Mouse (Mus musculus): ENCODE results near the gene Taok3. TPM values are rescaled to one million over a fixed set of nuclear protein-coding genes. Genes with fewer than 3 reads are reported as not detected.
A peak's percentile ranks its signal among the peaks of the same experiment; 100 is the strongest.
"Not testable (repeated sequence)": the region's sequence is repeated elsewhere in the genome, so short reads cannot be mapped to it uniquely, and the experiment has no call there.

Taok3 gene
- polyA plus RNA-seq, 1 experiment from 2014 or later = 173 TPM

DNA sequence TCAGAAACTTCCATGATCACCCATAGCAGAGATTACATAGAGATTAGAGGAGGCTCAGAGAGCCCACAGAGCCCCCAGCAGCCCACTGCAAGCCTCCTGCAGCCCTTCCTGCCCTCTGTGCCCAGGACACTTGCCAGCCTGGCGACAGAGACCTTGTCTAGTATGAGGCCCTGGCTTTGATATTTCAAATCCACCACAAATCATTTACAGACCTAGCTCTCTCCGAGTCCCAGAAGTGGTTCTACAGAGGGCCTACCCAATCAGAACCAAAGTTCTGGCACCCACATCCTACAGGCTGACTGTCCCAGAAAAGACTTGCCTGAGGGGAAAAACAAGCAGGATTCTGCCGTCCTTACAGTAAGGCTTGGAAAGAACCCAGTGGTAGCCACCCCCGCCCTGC, 165.3 kb downstream of the Taok3 start:
- WGBS (ENCODE audit: missing documents) = 100% methylated on average over 1 of the region's 4 CpGs

DNA sequence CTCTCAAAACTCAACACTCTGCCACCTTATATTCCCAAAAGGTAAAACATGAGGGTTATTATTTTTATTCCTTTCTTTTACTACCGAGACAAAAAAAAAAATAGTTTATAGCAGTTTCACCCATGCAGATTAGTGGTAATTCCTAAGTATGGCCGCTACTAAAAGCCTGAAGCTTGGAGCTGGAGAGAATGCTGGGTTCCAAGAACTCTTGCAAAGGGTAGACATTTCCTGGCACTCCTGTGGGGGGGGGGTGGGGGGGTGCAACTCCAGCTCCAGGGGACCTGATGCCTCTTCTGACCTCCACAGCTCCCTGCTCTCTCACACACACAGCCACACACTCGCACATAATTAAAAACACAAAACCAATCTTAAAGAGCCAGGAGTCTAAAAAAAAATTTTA, 166.4 kb downstream of the Taok3 start:
- 51% methylated on average over 3 of the region's 3 CpGs for WGBS (ENCODE audit: missing documents)
- Histone ChIP-seq H3K27ac (no peak overlapping the region), H3K4me3 (ENCODE audit: inconsistent target) (peak overlapping the region; percentile 89), H3K36me3 (ENCODE audit: inconsistent target) (peaks cover 6% of the 10 kb centered on the region; the same call in 1 of the 2 replicates), H3K79me2 (ENCODE audit: inconsistent target) (peaks cover 13% of the 10 kb centered on the region)

More for the DNA sequence above, 165.3 kb downstream of the Taok3 start:
- peaks cover 6% of the 10 kb centered on the region; the same call in 1 of the 2 replicates for H3K36me3 ChIP-seq (ENCODE audit: inconsistent target)
- H3K27ac ChIP-seq = no peak overlapping the region
- peaks cover 13% of the 10 kb centered on the region for H3K79me2 ChIP-seq (ENCODE audit: inconsistent target)
- no peak overlapping the region for H3K4me3 ChIP-seq (ENCODE audit: inconsistent target)

DNA sequence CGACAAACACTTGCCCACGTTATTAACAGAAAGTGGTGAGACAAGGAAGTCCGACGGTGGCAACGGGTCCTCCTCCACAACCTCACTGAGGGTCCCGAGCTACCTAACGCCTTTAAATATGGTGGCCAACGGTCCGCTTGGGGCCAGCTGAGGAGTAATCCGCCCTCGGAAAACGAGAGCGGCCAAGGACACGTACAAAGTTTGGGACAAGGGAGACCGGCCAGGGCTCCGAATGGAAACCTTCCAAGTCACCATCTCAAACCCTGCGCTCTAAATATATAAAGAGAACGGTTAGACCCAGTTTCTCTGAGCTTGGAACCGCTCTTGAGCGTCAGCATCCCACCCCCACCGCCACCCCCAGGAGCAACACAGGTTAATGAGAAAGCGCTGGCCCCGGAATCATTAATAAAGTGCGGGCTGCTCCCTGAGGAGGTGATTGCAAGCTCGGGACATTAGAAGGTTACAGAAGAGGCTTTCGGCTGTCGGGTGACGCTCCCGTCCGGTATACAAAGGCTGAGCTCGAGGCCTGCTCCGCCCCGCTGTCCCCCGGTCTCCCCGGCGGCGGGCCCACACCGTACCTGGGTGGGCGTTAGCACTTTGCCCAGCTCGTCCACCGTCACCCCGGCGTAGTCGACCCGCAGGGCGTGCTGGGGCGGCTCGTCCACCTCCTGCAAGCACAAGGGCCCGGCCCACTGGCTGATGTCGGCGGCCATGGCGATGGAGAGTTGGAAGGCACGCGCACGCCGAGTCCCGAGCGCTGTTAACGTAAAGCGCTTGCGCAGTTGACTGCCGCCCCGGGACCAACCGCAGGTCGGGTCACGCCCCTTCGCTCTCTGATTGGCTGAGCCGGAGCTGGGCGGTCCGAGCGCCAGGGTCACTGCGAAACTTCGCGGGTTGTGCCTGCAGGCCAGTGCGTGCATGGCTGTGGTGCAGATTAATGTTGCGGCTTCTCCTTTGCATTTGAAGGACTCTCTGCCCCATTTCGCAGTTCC, 167.2 kb downstream of the Taok3 start, which contains the start of gene Pebp1:
Gene Pebp1, minus strand, starts transcription at position 795 of the 992 bp plus-strand sequence.
- Histone ChIP-seq H3K79me2 (ENCODE audit: inconsistent target) (peaks cover 13% of the 10 kb centered on the region), H3K4me3 (ENCODE audit: inconsistent target) (peak within 1 kb of the TSS; percentile 89), H3K36me3 (ENCODE audit: inconsistent target) (peaks cover 6% of the 10 kb centered on the region; the same call in 1 of the 2 replicates), H3K27ac (peak within 1 kb of the TSS; percentile 39)
- WGBS (ENCODE audit: missing documents) = under 1% methylated on average over 56 of the region's 77 CpGs

DNA sequence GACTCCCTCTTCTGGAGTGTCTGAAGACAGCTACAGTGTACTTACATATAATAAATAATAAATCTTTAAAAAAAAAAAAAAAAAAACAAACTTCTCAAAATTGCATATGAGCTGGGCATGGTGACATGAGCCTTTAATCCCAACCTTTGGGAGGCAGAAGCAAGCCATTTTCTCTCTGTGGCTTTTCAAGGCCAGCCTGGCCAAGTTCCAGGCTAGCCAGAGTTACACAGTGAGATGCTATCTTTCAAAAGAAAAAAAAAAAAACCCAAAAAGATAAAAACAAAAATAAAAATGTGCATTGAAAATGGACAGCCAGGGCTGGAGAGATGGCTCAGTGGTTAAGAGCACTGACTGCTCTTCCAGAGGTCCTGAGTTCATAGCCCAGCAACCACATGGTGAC, 169.7 kb downstream of the Taok3 start:
- H3K36me3 ChIP-seq (ENCODE audit: inconsistent target) = no peaks in the 10 kb centered on the region
- no peak overlapping the region for H3K4me3 ChIP-seq (ENCODE audit: inconsistent target)
- no peak overlapping the region for H3K27ac ChIP-seq
- peaks cover 13% of the 10 kb centered on the region for H3K79me2 ChIP-seq (ENCODE audit: inconsistent target)

DNA sequence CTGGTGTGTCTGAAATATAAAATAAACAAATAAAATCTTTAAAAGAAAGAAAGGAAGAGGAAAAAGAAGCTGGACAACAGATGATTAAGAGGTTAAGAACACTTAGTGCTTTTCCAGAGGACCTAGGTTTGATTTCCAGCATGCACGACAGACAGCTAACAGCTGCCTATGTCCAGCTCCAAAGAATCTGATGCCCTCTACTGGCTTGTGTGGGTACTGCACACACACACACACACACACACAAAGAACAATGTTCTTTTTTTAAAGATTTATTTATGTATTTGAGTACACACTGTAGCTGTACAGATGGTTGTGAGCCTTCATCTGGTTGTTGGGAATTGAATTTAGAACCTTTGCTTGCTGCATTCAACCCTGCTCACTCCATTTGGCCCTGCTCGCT, 170.2 kb downstream of the Taok3 start:
- Histone ChIP-seq H3K36me3 (ENCODE audit: inconsistent target) (no peaks in the 10 kb centered on the region), H3K79me2 (ENCODE audit: inconsistent target) (peaks cover 13% of the 10 kb centered on the region), H3K27ac (no peak overlapping the region), H3K4me3 (ENCODE audit: inconsistent target) (no peak overlapping the region)
- 96% methylated on average over 2 of the region's 2 CpGs for WGBS (ENCODE audit: missing documents)

DNA sequence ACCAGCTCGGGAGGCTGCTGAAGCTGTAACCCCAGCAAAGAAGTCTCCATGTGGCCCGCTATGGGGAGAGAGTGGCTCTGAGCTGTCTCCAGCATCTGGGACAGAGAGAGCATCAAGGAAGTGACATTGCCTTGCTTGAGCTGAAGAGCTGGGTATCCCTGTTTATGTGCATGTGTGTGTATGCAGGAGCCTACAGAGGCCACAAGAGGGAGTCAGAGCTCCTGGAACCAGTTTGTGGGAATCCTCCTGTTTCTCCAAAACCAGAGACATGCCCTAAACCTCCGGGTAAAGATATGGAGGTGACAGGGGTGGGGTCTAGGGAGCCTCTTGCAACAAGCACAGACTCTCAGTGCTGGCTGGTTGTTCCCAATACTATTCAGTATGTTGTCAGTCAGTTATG, 171.4 kb downstream of the Taok3 start:
- no peak overlapping the region for H3K4me3 ChIP-seq (ENCODE audit: inconsistent target)
- WGBS (ENCODE audit: missing documents) = 97% methylated on average over 3 of the region's 3 CpGs
- H3K79me2 ChIP-seq (ENCODE audit: inconsistent target) = peaks cover 9% of the 10 kb centered on the region
- no peak overlapping the region for H3K27ac ChIP-seq
- H3K36me3 ChIP-seq (ENCODE audit: inconsistent target) = no peaks in the 10 kb centered on the region

DNA sequence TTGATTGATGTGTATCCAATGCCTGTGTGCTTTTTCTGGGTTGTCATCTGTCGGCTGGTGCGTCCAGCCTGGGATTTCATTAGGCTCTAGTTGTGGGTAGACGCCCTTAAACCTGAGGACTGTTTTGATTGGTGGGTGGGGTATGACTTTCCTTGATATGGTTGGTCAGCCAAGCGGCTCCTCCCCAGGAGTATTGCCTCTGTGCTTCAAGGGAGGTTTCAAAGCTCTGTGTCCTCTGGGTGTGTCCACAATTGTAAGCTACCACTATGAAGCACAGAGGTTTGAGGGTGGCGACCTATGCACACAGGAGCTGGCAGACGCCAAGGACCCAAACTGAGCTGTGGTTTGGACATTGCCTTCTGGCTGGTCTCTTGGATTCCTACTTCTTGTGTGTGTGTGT, 172.6 kb downstream of the Taok3 start:
- H3K4me3 ChIP-seq (ENCODE audit: inconsistent target) = no peak overlapping the region
- H3K27ac ChIP-seq = no peak overlapping the region
- H3K36me3 ChIP-seq (ENCODE audit: inconsistent target) = no peaks in the 10 kb centered on the region
- H3K79me2 ChIP-seq (ENCODE audit: inconsistent target) = no peaks in the 10 kb centered on the region
- WGBS (ENCODE audit: missing documents) = 87% methylated on average over 6 of the region's 6 CpGs

DNA sequence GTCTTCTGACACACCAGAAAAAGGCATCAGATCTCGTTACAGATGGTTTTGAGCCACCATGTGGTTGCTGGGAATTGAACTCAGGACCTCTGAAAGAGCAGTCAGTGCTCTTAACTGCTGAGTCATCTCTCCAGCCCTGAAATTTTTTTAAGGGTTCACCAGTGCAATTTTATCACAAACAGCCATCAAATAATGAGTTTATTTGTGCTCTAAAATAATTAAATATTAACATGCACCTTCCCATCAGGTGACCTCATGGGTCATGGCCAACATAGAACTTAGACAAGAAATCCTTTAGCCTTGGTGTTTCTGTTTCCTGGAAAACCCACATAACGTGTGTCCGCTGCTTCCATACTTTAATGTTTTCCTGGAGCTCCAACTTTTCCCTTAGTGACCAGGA, 173.8 kb downstream of the Taok3 start:
- not testable (repeated sequence) for H3K4me3 ChIP-seq (ENCODE audit: inconsistent target); H3K79me2 ChIP-seq (ENCODE audit: inconsistent target); H3K27ac ChIP-seq; H3K36me3 ChIP-seq (ENCODE audit: inconsistent target)
- 73% methylated on average over 3 of the region's 3 CpGs for WGBS (ENCODE audit: missing documents)

DNA sequence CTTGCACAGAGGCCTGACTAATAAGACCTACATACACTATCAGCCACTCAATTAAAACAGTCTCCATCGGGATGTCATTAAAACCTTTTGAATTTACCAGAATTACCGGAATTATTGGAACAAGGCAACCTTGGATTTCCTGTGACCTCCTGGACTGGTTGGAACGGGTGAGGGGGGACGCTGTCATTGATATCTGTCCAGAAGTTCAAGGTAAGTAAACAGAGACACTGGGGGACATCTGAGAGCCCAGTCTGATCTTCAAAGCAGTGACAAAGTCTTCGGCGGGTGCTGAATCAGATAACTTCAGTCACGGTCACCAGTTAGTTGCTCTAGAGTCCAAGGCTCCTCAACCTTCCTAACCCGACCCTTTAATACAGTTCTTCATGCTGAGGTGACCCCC, 175.1 kb downstream of the Taok3 start:
- Histone ChIP-seq H3K27ac (no peak overlapping the region), H3K4me3 (ENCODE audit: inconsistent target) (no peak overlapping the region), H3K36me3 (ENCODE audit: inconsistent target) (no peaks in the 10 kb centered on the region), H3K79me2 (ENCODE audit: inconsistent target) (no peaks in the 10 kb centered on the region)
- WGBS (ENCODE audit: missing documents) = 96% methylated on average over 8 of the region's 8 CpGs

DNA sequence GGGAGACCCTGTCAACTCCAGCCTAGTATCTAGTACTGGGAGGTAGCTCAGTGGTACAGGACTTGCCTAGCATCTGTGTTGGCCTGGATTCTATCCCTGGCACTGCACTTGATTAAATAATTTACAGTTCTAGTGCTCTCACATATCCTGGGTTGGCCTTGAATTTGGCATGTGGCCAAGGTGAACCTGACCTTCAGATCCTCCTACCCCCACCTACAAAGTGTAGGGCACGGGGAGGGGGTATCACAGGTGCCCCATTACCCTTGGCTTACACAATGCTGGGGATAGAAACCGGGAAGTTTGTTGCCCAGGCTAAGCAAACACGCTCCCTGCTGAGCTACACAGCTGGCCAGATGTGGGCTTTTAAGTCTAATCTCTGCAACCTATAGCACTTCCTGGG, 183.0 kb downstream of the Taok3 start:
- Histone ChIP-seq H3K27ac (no peak overlapping the region), H3K4me3 (ENCODE audit: inconsistent target) (no peak overlapping the region), H3K79me2 (ENCODE audit: inconsistent target) (no peaks in the 10 kb centered on the region), H3K36me3 (ENCODE audit: inconsistent target) (no peaks in the 10 kb centered on the region)
- 81% methylated on average over 3 of the region's 3 CpGs for WGBS (ENCODE audit: missing documents)

DNA sequence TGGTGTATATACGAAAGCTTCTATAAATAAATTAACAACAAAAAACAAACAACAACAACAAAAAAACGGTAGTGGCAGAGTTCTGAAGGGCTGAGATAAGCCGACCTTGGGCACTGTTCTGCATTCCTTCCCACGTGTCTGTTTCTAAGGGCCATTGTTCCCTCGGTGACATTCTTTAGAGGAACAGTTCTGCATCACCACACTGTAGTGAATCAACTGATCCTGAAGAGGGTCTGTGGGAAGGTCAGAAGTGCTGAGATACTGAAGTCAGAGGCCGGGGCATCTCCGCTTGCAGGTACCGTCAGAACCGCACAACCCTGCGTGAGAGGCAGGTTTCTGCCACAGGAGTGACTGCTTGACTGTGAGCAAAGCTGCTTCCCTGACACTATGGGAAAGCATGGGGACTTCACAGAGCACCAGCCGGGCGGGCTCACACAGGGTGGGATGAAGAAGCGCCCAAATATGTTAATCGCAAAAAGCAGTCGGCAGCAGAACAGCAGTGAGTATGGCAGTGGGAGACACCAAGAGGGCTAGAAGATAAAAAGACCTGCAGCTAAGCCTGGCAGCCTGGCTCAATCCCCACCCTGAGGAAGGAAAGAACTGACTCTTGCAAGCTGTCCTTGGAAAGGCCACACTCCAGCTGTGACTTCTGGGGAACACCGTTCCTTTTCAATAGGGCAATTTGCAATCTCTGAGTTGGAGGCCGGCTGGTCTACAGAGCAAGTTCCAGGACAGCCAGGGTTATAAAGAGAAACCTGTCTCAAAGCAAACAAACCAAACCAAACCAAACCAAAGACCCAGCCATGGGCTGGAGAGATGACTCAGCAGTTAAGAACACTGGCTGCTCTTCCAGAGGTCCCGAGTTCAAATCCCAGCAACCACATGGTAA, 184.0 kb downstream of the Taok3 start:
- Histone ChIP-seq H3K36me3 (ENCODE audit: inconsistent target) (no peaks in the 10 kb centered on the region), H3K4me3 (ENCODE audit: inconsistent target) (no peak overlapping the region), H3K79me2 (ENCODE audit: inconsistent target) (no peaks in the 10 kb centered on the region), H3K27ac (no peak overlapping the region)
- WGBS (ENCODE audit: missing documents) = 85% methylated on average over 18 of the region's 18 CpGs

DNA sequence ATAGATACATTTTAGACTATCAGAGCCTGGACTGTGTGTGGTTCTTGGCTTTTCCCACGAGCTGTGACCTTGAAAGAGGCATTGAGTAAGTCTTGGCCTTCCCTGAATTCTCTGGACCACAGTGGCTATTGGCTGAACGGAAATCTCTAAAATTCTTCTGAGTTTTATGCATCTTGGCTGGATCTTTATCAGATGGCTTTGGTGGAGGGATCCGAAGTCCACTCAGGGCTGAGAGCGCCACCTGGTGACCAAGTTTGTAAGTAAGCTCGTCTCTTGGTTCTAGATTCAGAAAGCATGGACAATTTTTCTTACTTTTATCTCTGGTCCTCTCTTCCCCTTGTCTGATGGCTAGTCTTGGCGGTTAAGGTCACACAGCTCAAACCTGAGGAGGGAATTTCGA, 185.0 kb downstream of the Taok3 start:
- 74% methylated on average over 7 of the region's 7 CpGs for WGBS (ENCODE audit: missing documents)
- Histone ChIP-seq H3K27ac (no peak overlapping the region), H3K79me2 (ENCODE audit: inconsistent target) (no peaks in the 10 kb centered on the region), H3K36me3 (ENCODE audit: inconsistent target) (no peaks in the 10 kb centered on the region), H3K4me3 (ENCODE audit: inconsistent target) (no peak overlapping the region)

DNA sequence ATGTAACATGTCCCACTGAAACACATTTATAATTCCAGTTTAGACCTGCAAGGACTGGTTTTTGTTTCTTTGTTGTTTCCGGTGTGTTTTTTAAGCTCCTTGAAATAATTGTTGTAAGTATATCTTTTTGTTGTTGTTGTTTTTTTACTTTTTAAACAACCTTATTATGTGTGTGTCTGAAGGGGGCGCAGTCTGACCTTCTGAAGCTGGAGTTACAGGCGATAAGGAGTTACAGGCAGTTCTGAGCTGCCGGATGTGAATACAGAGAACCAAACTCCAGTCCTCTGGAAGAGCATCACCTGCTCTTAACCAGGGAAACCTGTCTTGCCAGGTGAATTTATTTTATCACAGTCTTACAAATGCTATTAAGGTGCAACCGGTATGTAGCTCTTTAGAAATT, 185.8 kb downstream of the Taok3 start:
- Histone ChIP-seq H3K79me2 (ENCODE audit: inconsistent target) (no peaks in the 10 kb centered on the region), H3K4me3 (ENCODE audit: inconsistent target) (no peak overlapping the region), H3K27ac (no peak overlapping the region), H3K36me3 (ENCODE audit: inconsistent target) (no peaks in the 10 kb centered on the region)
- WGBS (ENCODE audit: missing documents) = 91% methylated on average over 5 of the region's 5 CpGs

DNA sequence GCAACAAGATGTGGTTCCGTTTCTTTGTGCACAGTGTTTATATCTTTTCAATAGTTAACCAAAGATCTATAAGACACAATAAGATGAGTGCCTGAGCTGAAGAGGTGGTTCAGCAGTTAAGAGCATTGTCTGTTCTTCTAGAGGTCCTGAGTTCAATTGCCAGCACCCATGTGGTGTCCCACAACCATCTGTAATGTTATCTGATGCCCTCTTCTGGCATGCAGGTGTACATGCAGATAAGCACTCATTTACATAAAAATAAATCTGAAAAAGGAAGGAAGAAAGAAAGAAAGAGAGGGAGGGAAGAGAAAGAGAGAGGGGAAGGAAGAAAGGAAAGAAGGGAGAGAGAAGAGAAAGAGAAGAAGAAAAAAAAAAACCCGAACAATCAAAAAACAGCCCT, 186.9 kb downstream of the Taok3 start:
- Histone ChIP-seq H3K27ac (no peak overlapping the region), H3K36me3 (ENCODE audit: inconsistent target) (no peaks in the 10 kb centered on the region), H3K79me2 (ENCODE audit: inconsistent target) (no peaks in the 10 kb centered on the region), H3K4me3 (ENCODE audit: inconsistent target) (no peak overlapping the region)
- 72% methylated on average over 2 of the region's 2 CpGs for WGBS (ENCODE audit: missing documents)

DNA sequence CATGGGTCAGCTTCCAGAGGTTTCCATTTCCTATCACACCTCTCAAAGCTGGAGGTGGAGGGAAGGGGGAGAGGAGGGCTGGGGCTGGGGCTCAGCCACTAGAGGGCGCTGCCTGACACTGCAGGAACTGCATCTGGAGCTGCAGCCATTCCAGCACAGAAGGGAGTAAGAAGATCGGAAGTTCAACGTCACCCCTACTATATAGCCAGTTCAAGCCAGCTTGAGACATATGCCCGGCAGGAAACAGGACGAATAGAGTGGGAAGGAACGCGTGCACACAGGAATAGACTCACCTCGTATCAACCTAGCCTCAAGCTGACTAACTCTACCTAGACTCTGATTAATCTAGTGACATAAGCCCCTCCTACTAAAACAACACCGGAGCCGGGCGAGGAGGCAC, 187.8 kb downstream of the Taok3 start:
- no peak overlapping the region for H3K4me3 ChIP-seq (ENCODE audit: inconsistent target)
- no peaks in the 10 kb centered on the region for H3K36me3 ChIP-seq (ENCODE audit: inconsistent target)
- H3K79me2 ChIP-seq (ENCODE audit: inconsistent target) = no peaks in the 10 kb centered on the region
- WGBS (ENCODE audit: missing documents) = 12% methylated on average over 11 of the region's 11 CpGs
- no peak overlapping the region for H3K27ac ChIP-seq
